Mouse (Mus musculus) stomach, embryonic 15.5 days (tissue): ENCODE measurements around the gene Ndufs6. TPM values are rescaled to one million over a fixed set of nuclear protein-coding genes. Genes with fewer than 3 reads are reported as not detected.
A peak's percentile ranks its signal among the peaks of the same experiment; 100 is the strongest.

Source experiments
- ATAC-seq: fragments of 200-750 bp; cut with Nextera tagmentation; 2 replicates; pipeline ENCODE4 v1.8.0; 2017; ENCODE audit warnings: low read depth, moderate number of reproducible peaks, moderate TSS enrichment; ENCODE audit not compliant: insufficient read depth, low FRiP score
- H3K27ac ChIP-seq: fragments of 300-500 bp; sonication (generic); 2 replicates; pipeline ENCODE4 v1.5.1; 2015; ENCODE audit warnings: mild to moderate bottlenecking, inconsistent platforms
- H3K27me3 ChIP-seq: fragments of 300-500 bp; sonication (generic); replicated peaks from 2 replicates; pipeline ENCODE4 v1.6.1; 2015; ENCODE audit warnings: inconsistent platforms
- H3K36me3 ChIP-seq: fragments of 300-500 bp; sonication (generic); 2 replicates; pipeline ENCODE4 v1.6.1; 2015; ENCODE audit warnings: inconsistent platforms
- H3K4me1 ChIP-seq: fragments of 300-500 bp; sonication (generic); 2 replicates; pipeline ENCODE4 v1.6.1; 2015; ENCODE audit warnings: inconsistent platforms
- H3K4me2 ChIP-seq: fragments of 300-500 bp; sonication (generic); 2 replicates; pipeline ENCODE4 v1.6.1; 2015; ENCODE audit warnings: mild to moderate bottlenecking, inconsistent platforms
- H3K4me3 ChIP-seq: fragments of 300-500 bp; sonication (generic); replicated peaks from 2 replicates; pipeline ENCODE4 v1.5.1; 2015; ENCODE audit warnings: inconsistent platforms
- H3K9ac ChIP-seq: fragments of 300-500 bp; sonication (generic); 2 replicates; pipeline ENCODE4 v1.6.1; 2015; ENCODE audit warnings: inconsistent platforms
- H3K9me3 ChIP-seq: fragments of 300-500 bp; sonication (generic); 2 replicates; pipeline ENCODE4 v1.6.1; 2016; ENCODE audit warnings: inconsistent platforms
- WGBS: fragments of 180-500 bp; shearing (Covaris S2); methylation state at CpG from one replicate; pipeline ENCODE4 v1.1.7; 2015; 5-methylcytosine and 5-hydroxymethylcytosine counted together
- polyA plus RNA-seq: library from polyadenylated mRNA; unstranded; fragments of >200 nt; fragmentation: Nextera tagmentation; extraction: Ambion mirVana; gene quantifications from 2 replicates; pipeline ENCODE4 v1.2.1, GENCODE M21; 2015

Ndufs6 gene
- polyA plus RNA-seq, 1 experiment from 2014 or later, result 412 TPM

DNA sequence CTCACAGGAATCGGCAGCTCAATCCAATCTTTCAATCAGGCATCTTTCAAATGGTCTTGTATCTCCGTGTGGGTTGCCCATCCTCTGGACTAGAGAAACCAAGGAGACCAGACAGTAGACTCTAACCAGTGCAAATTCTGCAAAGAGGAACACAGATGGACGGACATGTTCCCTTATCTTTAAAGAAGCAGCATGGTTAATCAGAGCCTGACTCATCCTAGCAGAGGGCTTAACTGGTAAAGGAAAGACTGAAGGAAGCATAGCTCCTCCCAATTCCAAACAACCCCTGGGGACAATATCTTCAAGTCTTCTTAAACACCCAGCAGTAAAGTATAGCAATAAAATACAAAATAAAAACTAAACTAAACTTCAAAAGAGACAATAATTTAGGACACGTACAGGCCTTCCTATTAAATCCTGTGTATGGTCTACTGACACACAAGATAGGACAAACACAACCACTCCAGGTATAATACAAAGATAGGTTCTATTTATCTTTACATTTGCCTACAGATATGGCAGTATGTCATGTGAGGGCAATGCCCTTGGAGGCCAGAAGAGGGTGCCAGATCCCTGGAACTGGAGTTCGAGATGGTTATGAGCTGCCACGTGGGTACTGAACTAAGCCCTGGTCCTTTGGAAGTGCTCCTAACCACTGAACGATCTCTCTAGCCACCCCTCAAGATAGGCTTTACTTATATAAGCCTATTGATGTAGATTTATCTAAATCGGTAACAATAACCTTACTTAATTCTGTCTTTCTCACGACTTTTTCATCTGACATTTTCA, 17.0 kb upstream of the Ndufs6 start:
- Histone ChIP-seq H3K4me2 (no peak overlapping the region), H3K27ac (no peak overlapping the region), H3K27me3 (no peaks in the 10 kb centered on the region), H3K36me3 (no peaks in the 10 kb centered on the region), H3K9ac (no peak overlapping the region), H3K4me3 (no peak overlapping the region), H3K9me3 (no peaks in the 10 kb centered on the region), H3K4me1 (no peaks in the 10 kb centered on the region)
- ATAC-seq, result no peak
- WGBS, result 73% methylated on average over 9 of the region's 9 CpGs

DNA sequence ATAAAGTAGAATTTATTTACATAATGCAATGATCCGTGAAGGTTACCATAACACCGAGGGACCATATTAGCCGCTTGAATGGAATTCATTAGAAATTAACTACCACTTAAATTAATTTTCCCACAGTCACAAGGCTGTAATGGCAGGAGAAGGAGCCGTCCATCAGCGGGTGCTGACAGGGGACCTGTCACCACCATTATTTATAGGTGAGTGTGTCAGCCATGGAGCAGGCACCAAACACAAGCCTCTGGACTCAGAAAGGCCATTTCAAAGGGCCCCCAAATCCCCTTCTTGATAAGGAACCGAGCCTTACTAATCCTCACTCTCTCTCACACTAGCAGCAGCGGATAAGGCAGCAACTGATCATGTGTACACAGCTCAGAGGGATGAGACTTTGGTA, 8.4 kb upstream of the Ndufs6 start:
- H3K9ac ChIP-seq, result no peak overlapping the region
- no peak overlapping the region for H3K27ac ChIP-seq
- H3K36me3 ChIP-seq, result no peaks in the 10 kb centered on the region
- no peak overlapping the region for H3K4me3 ChIP-seq
- ATAC-seq, result no peak
- no peaks in the 10 kb centered on the region for H3K9me3 ChIP-seq
- WGBS, result 38% methylated on average over 7 of the region's 7 CpGs
- no peaks in the 10 kb centered on the region for H3K27me3 ChIP-seq
- H3K4me2 ChIP-seq, result no peak overlapping the region
- H3K4me1 ChIP-seq, result peaks cover 1% of the 10 kb centered on the region; the same call in 1 of the 2 replicates

DNA sequence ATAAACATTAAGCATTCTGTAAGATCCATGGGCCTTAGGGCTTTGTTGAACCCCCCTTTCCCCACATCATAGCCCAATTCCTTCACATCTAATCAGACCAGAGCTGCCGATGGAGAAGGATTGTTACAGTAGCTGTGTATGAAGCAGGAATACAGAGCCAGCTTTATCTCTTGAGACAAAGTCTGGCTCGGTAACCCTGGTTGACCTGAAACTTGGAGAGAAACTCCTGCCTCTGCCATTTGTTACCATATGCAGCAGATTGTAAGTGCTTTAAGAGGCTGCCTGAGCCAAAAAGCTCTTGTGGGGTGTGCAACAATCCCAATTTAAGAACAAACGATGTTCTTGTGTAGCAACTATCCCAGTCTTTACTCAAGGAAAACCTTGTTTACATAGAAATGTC, 3.4 kb upstream of the Ndufs6 start:
- H3K4me1 ChIP-seq, result peaks cover 9% of the 10 kb centered on the region; the same call in 1 of the 2 replicates
- peak overlapping the region; percentile 91 for H3K4me2 ChIP-seq
- no peak for ATAC-seq
- H3K36me3 ChIP-seq, result no peaks in the 10 kb centered on the region
- no peaks in the 10 kb centered on the region for H3K27me3 ChIP-seq
- peak overlapping the region; percentile 92 for H3K4me3 ChIP-seq
- H3K27ac ChIP-seq, result peak overlapping the region; percentile 61; the same call in 1 of the 2 replicates
- H3K9me3 ChIP-seq, result no peaks in the 10 kb centered on the region
- WGBS, result 46% methylated on average over 3 of the region's 3 CpGs
- peak overlapping the region; percentile 90; the same call in 1 of the 2 replicates for H3K9ac ChIP-seq

DNA sequence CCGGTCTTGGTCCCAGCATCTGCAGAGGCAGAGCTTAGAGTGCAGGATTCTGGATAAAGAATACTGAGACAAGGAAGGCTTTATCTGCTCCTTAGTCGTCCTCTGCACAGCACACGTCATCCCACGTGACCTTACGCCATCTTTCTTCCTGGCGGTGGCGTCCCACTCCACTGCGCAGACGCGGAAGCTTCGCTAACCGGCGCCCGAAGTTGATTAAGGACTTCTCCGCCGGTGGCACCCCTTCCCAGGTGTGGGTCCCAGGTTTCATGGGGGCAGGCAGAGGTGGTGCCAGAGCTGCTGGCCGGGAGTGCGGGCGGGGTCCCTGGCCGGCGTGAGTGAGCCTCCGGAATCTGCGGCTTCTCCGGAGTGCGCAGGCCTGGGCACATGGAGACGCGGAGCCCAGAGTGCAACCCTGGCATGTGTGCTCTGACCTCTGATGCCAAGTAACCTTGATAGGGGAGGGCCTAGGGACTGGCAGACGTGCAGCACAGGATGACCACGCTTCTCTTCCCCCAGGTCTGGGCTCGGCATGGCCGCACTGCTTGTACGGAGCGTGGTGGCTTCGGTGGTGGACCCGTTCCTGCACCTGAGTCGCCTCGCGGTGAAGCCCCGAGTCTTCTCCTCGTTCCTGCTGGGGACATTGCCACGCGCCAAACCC, 2.6 kb upstream of the Ndufs6 start:
- Histone ChIP-seq H3K36me3 (no peaks in the 10 kb centered on the region), H3K4me2 (peak overlapping the region; percentile 91), H3K27me3 (no peaks in the 10 kb centered on the region), H3K9ac (peak overlapping the region; percentile 90), H3K4me1 (peaks cover 9% of the 10 kb centered on the region; the same call in 1 of the 2 replicates), H3K4me3 (peak overlapping the region; percentile 92), H3K27ac (peak overlapping the region; percentile 67), H3K9me3 (no peaks in the 10 kb centered on the region)
- ATAC-seq, result peak; percentile 87
- WGBS, result under 1% methylated on average over 42 of the region's 42 CpGs

- WGBS, result 92% methylated on average over 4 of the region's 4 CpGs
- H3K36me3 ChIP-seq, result peaks cover 29% of the 10 kb centered on the region
Measured at GRCm38 (mm10) chr13:73323406-73323805, 4.9 kb downstream of the Ndufs6 start.

GRCm38 (mm10) chr13:73322626-73323025, 5.7 kb downstream of the Ndufs6 start:
- Histone ChIP-seq H3K9me3 (no peaks in the 10 kb centered on the region), H3K4me3 (no peak overlapping the region), H3K36me3 (peaks cover 35% of the 10 kb centered on the region), H3K9ac (no peak overlapping the region), H3K4me1 (no peaks in the 10 kb centered on the region), H3K27me3 (no peaks in the 10 kb centered on the region), H3K4me2 (no peak overlapping the region), H3K27ac (no peak overlapping the region)
- ATAC-seq, result no peak
- WGBS, result 87% methylated on average over 10 of the region's 10 CpGs

More at GRCm38 (mm10) chr13:73323406-73323805, 4.9 kb downstream of the Ndufs6 start:
- H3K27me3 ChIP-seq, result no peaks in the 10 kb centered on the region
- H3K4me3 ChIP-seq, result no peak overlapping the region
- no peak overlapping the region for H3K4me2 ChIP-seq
- no peaks in the 10 kb centered on the region for H3K4me1 ChIP-seq
- ATAC-seq, result no peak
- H3K9me3 ChIP-seq, result no peaks in the 10 kb centered on the region
- no peak overlapping the region for H3K9ac ChIP-seq
- no peak overlapping the region for H3K27ac ChIP-seq

DNA sequence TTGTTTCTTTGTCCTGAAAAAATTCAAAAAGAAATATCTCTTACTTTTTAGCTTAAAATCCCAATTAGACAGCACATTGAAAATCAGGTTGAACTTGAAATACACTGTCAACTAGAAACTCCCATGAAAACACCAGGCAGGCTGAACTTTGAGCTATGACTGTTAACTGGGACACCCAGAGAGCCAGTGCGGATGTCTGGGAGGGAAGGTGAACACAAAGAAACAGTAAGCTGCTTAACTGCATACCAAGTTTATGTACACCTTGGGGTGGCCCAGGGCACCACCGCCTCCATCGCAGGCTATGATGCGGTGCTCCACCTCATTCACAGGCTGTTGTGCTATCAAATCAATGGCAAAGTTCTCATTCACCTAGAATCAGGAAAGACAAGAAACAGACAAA, 8.3 kb downstream of the Ndufs6 start:
- no peak for ATAC-seq
- no peak overlapping the region for H3K4me2 ChIP-seq
- H3K4me1 ChIP-seq, result no peaks in the 10 kb centered on the region
- 93% methylated on average over 4 of the region's 4 CpGs for WGBS
- H3K27ac ChIP-seq, result no peak overlapping the region
- H3K9ac ChIP-seq, result no peak overlapping the region
- no peaks in the 10 kb centered on the region for H3K9me3 ChIP-seq
- H3K36me3 ChIP-seq, result peaks cover 36% of the 10 kb centered on the region
- no peak overlapping the region for H3K4me3 ChIP-seq
- no peaks in the 10 kb centered on the region for H3K27me3 ChIP-seq

GRCm38 (mm10) chr13:73310183-73310929, 18.0 kb downstream of the Ndufs6 start:
- Histone ChIP-seq H3K4me2 (no peak overlapping the region), H3K9me3 (no peaks in the 10 kb centered on the region), H3K4me1 (no peaks in the 10 kb centered on the region), H3K9ac (no peak overlapping the region), H3K36me3 (no peaks in the 10 kb centered on the region), H3K27ac (no peak overlapping the region), H3K4me3 (no peak overlapping the region), H3K27me3 (no peaks in the 10 kb centered on the region)
- ATAC-seq, result peak; percentile 49; the same call in 1 of the 2 replicates
- 10% methylated on average over 8 of the region's 8 CpGs for WGBS

- Histone ChIP-seq H3K4me2 (no peak overlapping the region), H3K4me1 (no peaks in the 10 kb centered on the region), H3K27ac (no peak overlapping the region), H3K36me3 (no peaks in the 10 kb centered on the region), H3K27me3 (no peaks in the 10 kb centered on the region), H3K4me3 (no peak overlapping the region), H3K9ac (no peak overlapping the region), H3K9me3 (no peaks in the 10 kb centered on the region)
- ATAC-seq, result no peak
- WGBS, result 78% methylated on average over 4 of the region's 4 CpGs
Measured at GRCm38 (mm10) chr13:73306430-73306829, 21.9 kb downstream of the Ndufs6 start.

DNA sequence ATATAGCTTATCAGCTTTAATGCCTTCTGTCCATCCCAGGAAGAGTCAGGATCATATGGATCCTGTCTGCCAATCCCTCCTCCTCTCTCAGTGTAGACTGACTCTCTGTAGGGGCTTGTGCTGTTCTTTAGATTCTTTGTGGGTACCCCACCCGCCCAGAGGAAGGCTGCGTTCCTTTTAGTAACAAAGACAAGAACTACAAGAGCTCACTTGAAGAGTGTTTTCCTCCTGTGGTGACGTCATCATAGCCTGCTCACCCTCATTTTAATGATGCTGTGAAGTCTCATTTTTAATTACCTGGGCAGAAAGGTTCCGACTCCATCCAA, 22.3 kb downstream of the Ndufs6 start:
- Histone ChIP-seq H3K9ac (no peak overlapping the region), H3K27ac (no peak overlapping the region), H3K4me3 (no peak overlapping the region), H3K9me3 (no peaks in the 10 kb centered on the region), H3K4me2 (no peak overlapping the region), H3K36me3 (no peaks in the 10 kb centered on the region), H3K27me3 (no peaks in the 10 kb centered on the region), H3K4me1 (no peaks in the 10 kb centered on the region)
- no peak for ATAC-seq
- WGBS, result 56% methylated on average over 4 of the region's 4 CpGs

DNA sequence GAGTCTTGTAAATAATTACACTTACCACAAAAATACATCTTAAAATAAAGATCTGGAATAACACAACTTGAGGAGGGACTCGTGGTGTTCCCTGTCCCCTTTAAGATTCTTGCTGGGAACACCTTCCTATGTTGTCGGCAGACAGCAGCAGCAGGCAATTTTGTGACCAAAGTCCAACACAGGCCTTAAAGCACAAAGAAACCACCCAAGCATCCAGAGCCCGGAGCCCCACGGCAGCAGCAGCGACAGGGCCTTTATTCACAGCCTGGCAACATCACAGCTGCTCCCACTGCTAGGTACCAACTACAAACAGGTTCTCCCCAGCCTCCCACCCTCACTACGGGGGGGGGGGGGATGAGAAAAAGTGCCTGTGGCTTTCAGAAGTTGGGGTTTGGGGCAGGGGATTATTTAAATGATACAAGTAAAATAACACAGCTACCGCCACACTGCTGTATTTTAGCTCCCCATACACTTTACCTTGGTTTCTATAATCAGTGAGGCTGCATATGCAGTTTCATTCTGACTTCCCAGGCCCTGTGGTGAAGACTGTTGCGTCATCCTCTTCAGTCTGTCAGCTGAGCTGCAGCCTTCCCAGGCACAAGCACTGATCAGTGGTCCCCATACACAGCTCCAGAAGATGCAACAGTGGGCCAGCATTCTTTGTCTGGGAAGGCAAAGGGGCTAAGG, 22.8 kb downstream of the Ndufs6 start:
- 58% methylated on average over 8 of the region's 8 CpGs for WGBS
- H3K4me3 ChIP-seq, result no peak overlapping the region
- H3K36me3 ChIP-seq, result no peaks in the 10 kb centered on the region
- ATAC-seq, result no peak
- H3K4me1 ChIP-seq, result no peaks in the 10 kb centered on the region
- H3K9me3 ChIP-seq, result no peaks in the 10 kb centered on the region
- no peaks in the 10 kb centered on the region for H3K27me3 ChIP-seq
- no peak overlapping the region for H3K4me2 ChIP-seq
- H3K9ac ChIP-seq, result no peak overlapping the region
- H3K27ac ChIP-seq, result no peak overlapping the region
